Mouse (Mus musculus) heart, adult 10 weeks (tissue): ENCODE data around the gene Scgb2b17. TPM values are rescaled to one million over a fixed set of nuclear protein-coding genes. Genes with fewer than 3 reads are reported as not detected.

Experiments used
- polyA plus RNA-seq: library from polyadenylated mRNA; stranded (reverse); fragments of 350-450 nt; fragmentation: Illumina TruSeq; extraction: RNeasy Lipid Tissue Mini Kit (QIAGEN cat#74804); gene quantifications from one replicate; pipeline ENCODE4 v1.2.3, GENCODE M21; 2014; ENCODE audit warnings: low read depth, low replicate concordance

Gene Scgb2b17
- polyA plus RNA-seq: not detected

GRCm38 (mm10) chr7:33056461-33056860, at the start of gene Scgb2b17:
TSS of gene Scgb2b17 (minus strand) at chr7:33056561.

GRCm38 (mm10) chr7:33063149-33063548, 6.8 kb upstream of the Scgb2b17 start, which contains the start of gene Scgb1b17:
TSS of gene Scgb1b17 (plus strand) at chr7:33063449.

Other genes starting within 250 kb of the Scgb2b17 start
- not detected for gene Scgb2b15, start 226.9 kb downstream of the Scgb2b17 start, polyA plus RNA-seq
- gene Scgb1b15, start 220.0 kb downstream of the Scgb2b17 start, polyA plus RNA-seq: not detected
- gene Scgb1b17, start 6.9 kb upstream of the Scgb2b17 start, polyA plus RNA-seq: not detected
- gene Scgb2b18, start 117.3 kb upstream of the Scgb2b17 start, polyA plus RNA-seq: not detected
- not detected for gene Scgb1b18, start 129.0 kb upstream of the Scgb2b17 start, polyA plus RNA-seq
- gene Scgb2b19, start 223.8 kb upstream of the Scgb2b17 start, polyA plus RNA-seq: not detected
- not detected for gene Scgb1b19, start 230.7 kb upstream of the Scgb2b17 start, polyA plus RNA-seq